Mouse (Mus musculus) testis, adult 10 weeks (tissue): ENCODE measurements around the gene Hspb2. TPM values are rescaled to one million over a fixed set of nuclear protein-coding genes. Genes with fewer than 3 reads are reported as not detected.

ENCODE experiments used
- polyA plus RNA-seq: library from polyadenylated mRNA; stranded (reverse); fragments of 350-450 nt; fragmentation: Illumina TruSeq; extraction: RNeasy Lipid Tissue Mini Kit (QIAGEN cat#74804); gene quantifications from one replicate; pipeline ENCODE4 v1.2.3, GENCODE M21; 2014; ENCODE audit warnings: low read depth, low replicate concordance

Hspb2 gene
- polyA plus RNA-seq: not detected

GRCm38 (mm10) chr9:50752054-50752602 is at the start of gene Hspb2:
TSS of gene Hspb2 (minus strand) at chr9:50752354.

DNA sequence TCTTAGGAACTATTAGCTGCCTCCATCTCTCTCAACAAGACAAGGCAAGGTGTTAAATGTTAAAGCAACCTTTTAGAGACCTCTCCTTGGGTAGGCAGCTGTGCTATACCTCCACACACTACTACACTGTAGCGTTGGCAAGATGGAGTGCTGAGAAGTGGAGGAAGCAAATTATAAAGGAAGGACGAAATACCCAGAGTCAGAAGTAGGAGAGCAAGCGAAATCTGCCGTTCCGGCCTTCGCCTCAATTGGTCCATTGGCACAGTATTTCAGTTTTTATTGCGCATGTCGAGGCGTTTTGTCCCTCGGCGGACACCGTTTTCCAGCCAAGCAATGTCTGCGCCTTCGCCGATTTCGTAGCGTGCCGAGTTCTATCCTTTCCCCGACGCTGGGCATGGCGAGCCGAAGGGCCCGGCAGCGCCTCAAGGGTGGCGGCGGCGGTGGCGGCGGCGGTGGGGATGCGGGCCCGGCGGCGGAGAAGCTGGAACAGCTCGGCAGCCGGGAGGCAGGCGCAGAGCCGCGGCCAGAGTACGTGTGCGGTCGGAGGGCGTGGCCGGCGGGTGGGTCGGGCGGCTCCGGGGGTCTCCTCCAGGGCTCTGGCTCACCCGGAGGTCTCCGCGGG is 22.9 kb upstream of the Hspb2 start, which contains the start of the genes Alg9 and 1110032A03Rik:
Alg9 (plus strand) TSS at position 29 of the 622 bp plus-strand sequence.
1110032A03Rik (minus strand) TSS at position 530 of the 622 bp plus-strand sequence.

DNA sequence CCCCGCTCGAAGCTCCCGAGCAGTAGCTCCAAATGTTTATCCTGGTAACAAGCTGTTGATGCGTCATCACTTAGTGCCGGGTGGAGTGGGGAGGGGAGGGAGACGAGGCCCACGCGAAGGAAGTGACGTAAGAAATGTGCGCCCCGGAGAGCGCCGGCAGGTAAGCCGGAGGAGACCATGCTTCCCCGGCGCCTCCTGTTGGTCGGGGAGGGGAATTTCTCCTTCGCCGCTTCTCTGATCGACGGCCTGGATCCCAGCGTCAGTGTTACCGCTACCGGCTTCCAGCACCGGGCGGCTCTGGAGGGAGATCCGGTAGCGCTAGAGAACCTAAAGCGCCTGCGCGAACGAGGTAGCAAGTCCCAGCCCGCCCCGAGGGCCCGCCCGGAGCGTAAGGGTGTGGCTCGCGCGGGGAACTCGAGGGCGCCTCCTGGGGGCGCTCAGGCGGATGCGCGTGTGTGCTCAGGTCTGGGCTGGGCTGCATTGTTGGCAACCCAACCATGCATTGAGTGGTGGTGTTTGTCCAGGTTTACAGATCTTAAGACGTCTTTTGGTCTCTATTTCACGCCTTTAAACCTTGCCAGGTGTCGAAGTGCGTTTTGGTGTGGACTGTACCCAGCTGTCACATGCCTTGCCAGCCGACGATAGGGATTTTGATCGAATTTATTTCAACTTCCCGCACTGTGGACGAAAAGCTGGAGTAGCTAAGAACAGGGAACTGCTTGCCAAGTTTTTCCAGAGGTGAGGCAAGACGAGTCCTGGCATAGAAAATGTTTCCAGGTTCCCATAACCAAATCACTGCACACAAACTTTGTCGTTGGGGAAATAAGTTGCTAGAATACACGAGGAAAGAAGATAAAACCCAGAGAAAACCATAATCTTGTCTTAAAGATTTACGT is 16.2 kb upstream of the Hspb2 start, which contains the start of gene Fdxacb1:
Fdxacb1 (plus strand) TSS at position 130 of the 896 bp plus-strand sequence.

GRCm38 (mm10) chr9:50751323-50751722 is 831 bp downstream of the Hspb2 start, which contains the start of gene Cryab:
TSS of gene Cryab (plus strand) at chr9:50751325.

GRCm38 (mm10) chr9:50746214-50746677 is 5.9 kb downstream of the Hspb2 start, which contains the start of gene 2310030G06Rik:
TSS of gene 2310030G06Rik (minus strand) at chr9:50746536.

DNA sequence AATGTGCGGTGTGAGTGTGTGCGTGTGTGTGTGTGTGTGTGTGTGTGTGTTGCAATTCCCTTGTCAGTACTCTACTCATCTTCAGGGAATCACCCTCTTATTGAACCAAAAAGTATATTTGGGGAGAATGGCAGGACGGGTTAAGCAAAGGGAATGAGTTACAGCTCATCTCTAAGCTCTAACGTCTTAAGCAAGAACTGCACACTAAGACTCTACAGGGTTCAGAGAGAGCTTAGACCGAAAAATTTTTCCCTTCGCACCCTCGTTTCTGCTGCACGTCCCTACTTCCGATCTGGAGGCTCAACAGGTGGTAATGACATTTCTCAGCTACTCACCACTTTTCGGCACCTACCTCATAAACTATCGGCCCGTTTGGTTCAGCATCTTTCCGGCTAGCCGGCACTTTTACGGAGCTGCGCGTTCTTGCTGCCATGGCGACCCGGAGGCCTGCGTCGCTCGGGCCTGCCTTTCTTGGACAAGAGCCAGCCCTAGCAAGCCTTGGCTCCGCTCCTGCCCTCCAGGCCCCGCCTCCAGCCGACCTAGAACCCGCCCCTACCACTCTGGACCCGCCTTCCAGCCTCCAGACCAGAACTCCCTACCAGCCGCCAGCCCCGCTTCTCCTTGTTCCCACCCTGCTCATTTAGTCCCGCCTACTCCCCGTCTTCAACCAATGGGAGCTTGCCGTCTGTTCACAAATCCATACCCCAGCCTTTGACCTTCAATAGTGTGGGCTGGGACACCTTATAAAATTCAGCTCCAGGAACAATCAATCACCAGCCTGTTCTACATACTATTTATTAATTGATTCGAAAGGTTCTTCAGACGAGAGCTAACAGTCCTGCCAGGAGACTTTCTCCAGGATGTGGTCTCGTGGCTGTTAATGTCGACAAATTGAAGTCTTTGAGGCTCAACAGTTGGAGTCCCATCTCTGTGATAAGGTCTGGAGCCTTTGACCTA is 13.0 kb downstream of the Hspb2 start, which contains the start of gene Dixdc1:
Dixdc1 (minus strand) TSS at position 604 of the 957 bp plus-strand sequence.

Other genes starting within 250 kb of the Hspb2 start
- gene Pts, start 223.6 kb downstream of the Hspb2 start, polyA plus RNA-seq: 24.8 TPM
- gene Il18, start 197.5 kb downstream of the Hspb2 start, polyA plus RNA-seq: 7.0 TPM
- gene Bco2, start 197.2 kb downstream of the Hspb2 start, polyA plus RNA-seq: 1.7 TPM
- 102 TPM for gene Tex12, start 191.0 kb downstream of the Hspb2 start, polyA plus RNA-seq
- gene Sdhd, start 148.5 kb downstream of the Hspb2 start, polyA plus RNA-seq: 60.8 TPM
- gene Timm8b, start 148.4 kb downstream of the Hspb2 start, polyA plus RNA-seq: 229 TPM
- 122 TPM for gene Pih1d2, start 135.0 kb downstream of the Hspb2 start, polyA plus RNA-seq
- 58.4 TPM for gene Nkapd1, start 134.9 kb downstream of the Hspb2 start, polyA plus RNA-seq
- gene Dlat, start 92.6 kb downstream of the Hspb2 start, polyA plus RNA-seq: 146 TPM
- 26.9 TPM for gene Dixdc1, start 12.8 kb downstream of the Hspb2 start, polyA plus RNA-seq
- gene 2310030G06Rik, start 5.8 kb downstream of the Hspb2 start, polyA plus RNA-seq: 2.8 TPM
- gene Cryab, start 1.0 kb downstream of the Hspb2 start, polyA plus RNA-seq: 0.59 TPM
- 6.0 TPM for gene Fdxacb1, start 15.9 kb upstream of the Hspb2 start, polyA plus RNA-seq
- 18.6 TPM for gene Alg9, start 22.7 kb upstream of the Hspb2 start, polyA plus RNA-seq
- gene 1110032A03Rik, start 23.2 kb upstream of the Hspb2 start, polyA plus RNA-seq: 1,021 TPM
- gene Ppp2r1b, start 92.9 kb upstream of the Hspb2 start, polyA plus RNA-seq: 126 TPM